ENCODE assay signal across 22 mouse cellular contexts in genomic region chr15:77280130-77280529, GRCm38 (mm10). TPM values are rescaled to one million over a fixed set of nuclear protein-coding genes. Genes with fewer than 3 reads are reported as not detected.
DNase-seq lines count a peak whose midpoint lies in the region; ATAC-seq and TF ChIP-seq lines count a peak whose summit lies in the region.
"Had no signal": no experiment of that assay in that cellular context is flagged by ENCODE, and none has a peak within 500 bp of the region (broad histone marks: within the 10 kb centered on the region; RNA-seq: fewer than 3 reads in every experiment).

No protein-coding gene starts in this region.

- peaks cover 70% of the 10 kb centered on the region for H3K79me2 ChIP-seq in myocyte (ENCODE audit: control insufficient read depth, insufficient read depth)

- no peak overlapping the region for H3K4me3 ChIP-seq in layer of hippocampus, adult 2 months
- H3K4me3 ChIP-seq in lung, postnatal 0 days (ENCODE audit: low read depth, low read length): no peak overlapping the region
- H3K4me3 ChIP-seq in myocyte: no peak overlapping the region
- H3K4me3 ChIP-seq: embryonic facial prominence, embryonic 13.5 days; embryonic facial prominence, embryonic 15.5 days; erythroblast, embryonic 14.5 days; forebrain, embryonic 10.5 days; forebrain, embryonic 12.5 days had no signal

- TF ChIP-seq POLR2A in myocyte (IDR thresholded peaks at IDR 0.05; ENCODE audit: insufficient read length, low read depth): no peak

- 68% methylated on average over 1 of the region's 1 CpGs for WGBS in lung, postnatal 0 days

- no peaks in the 10 kb centered on the region for H3K4me1 ChIP-seq in lung, postnatal 0 days (ENCODE audit: insufficient read depth, low read depth, low read length)

- TF ChIP-seq CTCF in layer of hippocampus, adult 2 months (conservative IDR thresholded peaks at IDR 0.05): no peak
- no peak for TF ChIP-seq CTCF in lung, postnatal 0 days (IDR thresholded peaks at IDR 0.05)

- 0 out of 2 replicates have a peak, but pooled peaks have one; percentile 46 for TF ChIP-seq EP300 in lung, postnatal 0 days (IDR thresholded peaks at IDR 0.05)

- H3ac ChIP-seq in myocyte (ENCODE audit: control insufficient read depth, insufficient read length): no peak overlapping the region

- no peaks in the 10 kb centered on the region for H3K27me3 ChIP-seq in lung, postnatal 0 days (replicated peaks; ENCODE audit: insufficient read depth, low read length)
- no peaks in the 10 kb centered on the region for H3K27me3 ChIP-seq in myocyte (ENCODE audit: control insufficient read depth, insufficient read depth, insufficient read length)
- H3K27me3 ChIP-seq: embryonic facial prominence, embryonic 13.5 days; embryonic facial prominence, embryonic 15.5 days; forebrain, embryonic 12.5 days had no signal

- no peaks in the 10 kb centered on the region for H3K9me3 ChIP-seq in lung, postnatal 0 days (ENCODE audit: low read length)
- H3K9me3 ChIP-seq: embryonic facial prominence, embryonic 13.5 days; embryonic facial prominence, embryonic 15.5 days; forebrain, embryonic 10.5 days; forebrain, embryonic 12.5 days had no signal

- H3K9ac ChIP-seq in lung, postnatal 0 days (replicated peaks; ENCODE audit: low read depth): no peak overlapping the region
- H3K9ac ChIP-seq: embryonic facial prominence, embryonic 13.5 days; embryonic facial prominence, embryonic 15.5 days; forebrain, embryonic 12.5 days had no signal

- ATAC-seq in lung, postnatal 0 days: peak; percentile 68
- ATAC-seq: forebrain, embryonic 14.5 days had no signal

- H3K4me2 ChIP-seq in lung, postnatal 0 days (replicated peaks; ENCODE audit: low read depth, low read length): no peak overlapping the region
- H3K4me2 ChIP-seq in myocyte (ENCODE audit: low read depth): peak overlapping the region; percentile 40
- H3K4me2 ChIP-seq: embryonic facial prominence, embryonic 13.5 days; embryonic facial prominence, embryonic 15.5 days; forebrain, embryonic 12.5 days had no signal

- peak overlapping the region; percentile 54; the same call in 1 of the 2 replicates for H3K27ac ChIP-seq in layer of hippocampus, adult 2 months
- peak overlapping the region; percentile 32 for H3K27ac ChIP-seq in lung, postnatal 0 days (ENCODE audit: low read length)
- H3K27ac ChIP-seq: embryonic facial prominence, embryonic 13.5 days; embryonic facial prominence, embryonic 15.5 days; forebrain, embryonic 10.5 days; forebrain, embryonic 12.5 days had no signal

- DNase-seq in layer of hippocampus, adult 2 months (ENCODE audit: low spot score in 2 of 2): no peak
- no peak for DNase-seq in layer of hippocampus, adult 18-20 months (ENCODE audit: low spot score in 2 of 2)
- DNase-seq in lung, postnatal 0 days (ENCODE audit: low spot score): peak; percentile 68
- no peak for DNase-seq in lung, postnatal 36 days
- DNase-seq in spleen, postnatal 10 days (ENCODE audit: low spot score in 2 of 2): no peak
- DNase-seq: adrenal gland, adult 2 months; adrenal gland, postnatal 10 days; adrenal gland, postnatal 25 days; cerebellum, adult 11 months; cerebellum, adult 18-20 months; cerebellum, adult 8-10 months; cerebellum, adult 9-11 months; cerebellum, postnatal 14 days; cerebellum, postnatal 36 days; embryo, embryonic 11 days had no signal

- H3K36me3 ChIP-seq in lung, postnatal 0 days (ENCODE audit: insufficient read depth, low read length): no peaks in the 10 kb centered on the region
- H3K36me3 ChIP-seq in myocyte (ENCODE audit: control insufficient read depth, insufficient read depth): no peaks in the 10 kb centered on the region
- H3K36me3 ChIP-seq: embryonic facial prominence, embryonic 13.5 days; embryonic facial prominence, embryonic 15.5 days; forebrain, embryonic 10.5 days; forebrain, embryonic 12.5 days had no signal

TF ChIP-seq in myocyte, 11 proteins besides CTCF, POLR2A, EP300 and RAD21:
- TF ChIP-seq TCF3 (IDR thresholded peaks at IDR 0.05; ENCODE audit: insufficient read length, low read depth) (no peak), USF1 (IDR thresholded peaks at IDR 0.05; ENCODE audit: low read depth) (no peak), TCF12 (IDR thresholded peaks at IDR 0.05; ENCODE audit: insufficient read depth, poor library complexity, severe bottlenecking) (no peak), MAX (IDR thresholded peaks at IDR 0.05; ENCODE audit: low read depth) (no peak), MYOD1 (IDR thresholded peaks at IDR 0.05; ENCODE audit: control insufficient read depth in 1 of 3, insufficient read length in 2 of 3, low read depth in 2 of 3) (no peak), CEBPB (IDR thresholded peaks at IDR 0.05; ENCODE audit: insufficient read depth, poor library complexity, severe bottlenecking) (no peak), E2F4 (IDR thresholded peaks at IDR 0.05; ENCODE audit: insufficient read depth) (no peak), MYOG (IDR thresholded peaks at IDR 0.05; ENCODE audit: control insufficient read depth in 1 of 3, insufficient read depth in 1 of 3, insufficient read length in 2 of 3, low read depth in 2 of 3) (no peak), REST (IDR thresholded peaks at IDR 0.05; ENCODE audit: insufficient read depth, insufficient read length) (no peak), POLR2AphosphoS2 (IDR thresholded peaks at IDR 0.05; ENCODE audit: insufficient read length, low read depth) (no peak), SRF (IDR thresholded peaks at IDR 0.05; ENCODE audit: control insufficient read depth, insufficient read length, low read depth) (no peak)

RNA-seq across cellular contexts. Expression of gene Rbfox2, which starts 26.7 kb away (rescaled TPM):
- total RNA-seq in layer of hippocampus, adult 2 months (2021): 100 to 1,000 TPM; 243 TPM
- total RNA-seq in layer of hippocampus, adult 18-20 months (2021): 100 to 1,000 TPM; 238 to 245 TPM
- 17.4 and 18.8 TPM in 2 replicates for polyA plus RNA-seq in lung, postnatal 0 days (2015; fragmentation: Nextera tagmentation; extraction: Ambion mirVana)
- 136 TPM for polyA plus RNA-seq in myocyte (2012; fragmentation: generic; extraction: Trizol)
- polyA plus RNA-seq: erythroblast, embryonic 14.5 days had no signal
